Mouse (Mus musculus) layer of hippocampus, adult 11-12 months (tissue): ENCODE results near the gene Fzd4.

Experiments
- DNase-seq: peaks from one replicate; pipeline ENCODE4 v3.0.0; 2022; ENCODE audit warnings: low spot score

The Fzd4 gene

DNA sequence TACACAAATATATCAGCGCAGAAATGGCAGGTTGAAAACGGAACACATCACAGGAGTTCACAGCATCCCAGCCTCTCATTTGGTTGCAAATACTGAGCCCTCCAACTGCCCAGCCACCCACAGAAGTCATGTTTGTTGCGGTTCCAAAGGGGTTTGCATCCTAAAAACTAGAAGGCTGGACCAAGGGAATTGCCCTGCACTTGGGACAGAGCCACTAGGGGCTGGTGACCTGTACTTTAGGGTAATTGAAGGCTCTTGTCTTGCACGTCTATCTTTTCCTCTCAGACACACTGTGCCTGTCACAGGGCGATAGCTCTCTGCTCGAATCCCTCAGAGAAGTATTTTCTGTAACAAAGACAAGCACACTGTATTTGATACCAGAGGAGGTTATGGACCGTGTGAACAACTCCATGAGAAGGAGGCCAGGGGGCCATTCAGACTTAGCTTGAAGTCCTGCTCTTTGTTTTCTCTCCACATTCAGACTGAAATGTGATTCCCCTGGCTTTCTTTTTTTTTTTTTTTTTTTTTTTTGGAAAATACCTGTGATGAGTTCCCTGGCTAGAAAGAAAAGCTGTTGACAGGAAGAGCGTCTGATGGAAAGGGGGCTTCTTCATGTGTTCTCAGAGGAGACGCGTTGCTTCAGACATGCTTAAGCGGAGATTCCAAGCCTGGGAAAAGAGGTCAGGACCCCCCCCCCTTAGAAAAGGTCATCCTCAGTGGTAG is 2.9 kb upstream of the Fzd4 start:
- DNase-seq: no peak

DNA sequence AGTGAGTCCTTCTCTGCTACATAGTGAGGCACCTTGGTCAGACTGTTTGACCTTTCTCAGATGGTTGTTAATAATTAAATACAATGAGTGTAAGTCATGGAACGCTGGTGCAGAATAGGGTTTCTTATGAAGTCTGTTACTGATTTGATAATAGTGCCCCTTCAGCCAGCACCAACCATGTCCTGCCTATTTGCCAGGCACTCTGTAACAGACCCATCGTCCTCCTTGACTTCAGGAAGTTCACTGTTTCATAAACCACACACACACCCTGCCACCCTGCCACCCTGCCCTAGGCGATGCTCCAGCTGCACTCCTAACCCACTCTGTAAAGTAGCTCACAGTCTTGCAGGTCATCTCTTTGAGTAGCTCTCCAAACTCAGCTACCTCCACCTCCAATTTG is 2.2 kb upstream of the Fzd4 start:
- no peak for DNase-seq

DNA sequence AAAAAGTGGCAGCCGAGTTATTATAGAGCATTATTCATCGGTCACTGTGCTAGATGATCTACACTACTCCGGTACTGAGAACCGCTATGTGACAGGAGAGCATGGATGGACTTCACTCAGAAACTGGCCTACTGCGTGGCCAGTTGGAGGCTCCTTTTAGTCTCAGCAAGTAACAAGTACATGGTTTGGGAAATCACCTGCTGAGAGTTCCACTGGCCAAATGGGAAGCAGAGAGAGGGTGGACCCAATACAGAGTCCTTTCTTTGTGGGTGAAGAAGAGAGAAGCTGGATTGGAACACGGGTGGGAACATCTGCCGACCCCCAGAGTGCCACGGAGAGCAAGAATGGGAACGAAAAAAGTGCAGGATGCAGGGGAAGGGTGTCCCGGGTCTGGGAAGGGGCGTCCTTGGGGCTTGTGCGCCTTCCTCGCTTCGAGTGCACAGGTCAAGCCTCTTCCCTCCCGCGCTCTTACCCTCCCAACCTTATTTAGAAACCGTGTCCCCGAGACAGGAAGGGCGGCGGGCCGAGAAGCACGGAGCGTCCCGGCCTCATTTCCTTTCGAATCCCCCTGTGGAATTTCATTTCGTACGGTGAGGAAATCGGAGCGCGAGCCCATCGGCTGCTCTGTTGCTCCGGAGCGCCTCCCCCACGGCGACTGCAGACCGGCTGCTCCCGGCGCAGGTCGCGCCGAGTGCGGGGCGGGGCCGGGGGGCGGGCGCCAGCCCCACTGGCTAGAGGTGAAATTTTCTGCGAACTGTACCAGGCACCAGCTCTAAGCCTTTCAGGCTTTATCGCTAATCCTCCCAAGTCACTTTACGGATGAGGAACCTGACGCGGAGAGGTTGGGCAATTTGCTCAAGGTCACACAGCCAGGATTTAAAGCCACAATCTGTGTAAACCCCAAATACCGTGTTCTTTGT is 842 bp upstream of the Fzd4 start:
- DNase-seq: peak; percentile 44

DNA sequence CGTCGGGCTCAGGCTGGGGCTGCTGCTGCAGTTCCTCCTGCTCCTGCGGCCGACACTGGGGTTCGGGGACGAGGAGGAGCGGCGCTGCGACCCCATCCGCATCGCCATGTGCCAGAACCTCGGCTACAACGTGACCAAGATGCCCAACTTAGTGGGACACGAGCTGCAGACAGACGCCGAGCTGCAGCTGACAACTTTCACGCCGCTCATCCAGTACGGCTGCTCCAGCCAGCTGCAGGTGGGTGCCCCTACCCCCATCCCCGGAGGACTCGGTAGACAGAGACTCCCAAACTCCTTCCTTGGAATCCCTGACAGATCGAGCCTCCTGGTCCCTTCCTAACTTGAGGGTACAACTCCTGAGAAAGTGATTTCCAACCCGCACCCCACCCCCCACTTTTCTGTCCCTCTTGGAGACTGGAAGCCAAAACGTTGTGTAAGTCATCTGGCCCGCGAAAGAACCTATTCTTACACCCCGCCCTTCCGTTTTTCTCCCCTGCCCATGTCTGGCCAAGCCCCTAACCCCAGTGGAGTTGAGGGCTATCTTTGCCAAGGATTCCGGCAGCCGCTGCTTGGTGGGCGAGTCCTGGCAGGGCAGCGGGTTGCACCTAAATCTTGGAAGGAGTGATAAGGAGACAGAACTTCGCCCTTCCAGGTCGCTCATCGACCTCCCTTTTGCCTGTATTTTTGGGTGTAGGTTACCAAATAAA is 732 bp downstream of the Fzd4 start:
- DNase-seq: no peak

DNA sequence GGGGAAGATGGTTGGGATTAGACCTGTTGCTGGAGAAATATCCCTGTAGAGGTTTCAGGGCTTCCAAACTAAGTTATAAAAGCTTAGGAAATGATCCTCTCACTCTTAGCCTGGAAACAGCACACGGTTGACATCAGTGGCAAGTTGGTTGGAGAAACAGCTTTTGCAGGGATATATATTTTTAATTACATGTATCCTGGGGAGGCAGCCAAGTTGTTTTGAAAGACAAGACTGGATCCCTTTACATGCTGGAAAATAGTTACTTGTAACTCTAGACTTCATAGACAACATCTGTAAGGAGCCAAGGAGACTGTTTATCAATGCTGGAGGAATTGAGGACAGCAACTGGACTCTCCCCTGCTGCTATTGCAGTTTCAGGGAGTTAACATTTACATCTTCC is 1.9 kb downstream of the Fzd4 start:
- no peak for DNase-seq

DNA sequence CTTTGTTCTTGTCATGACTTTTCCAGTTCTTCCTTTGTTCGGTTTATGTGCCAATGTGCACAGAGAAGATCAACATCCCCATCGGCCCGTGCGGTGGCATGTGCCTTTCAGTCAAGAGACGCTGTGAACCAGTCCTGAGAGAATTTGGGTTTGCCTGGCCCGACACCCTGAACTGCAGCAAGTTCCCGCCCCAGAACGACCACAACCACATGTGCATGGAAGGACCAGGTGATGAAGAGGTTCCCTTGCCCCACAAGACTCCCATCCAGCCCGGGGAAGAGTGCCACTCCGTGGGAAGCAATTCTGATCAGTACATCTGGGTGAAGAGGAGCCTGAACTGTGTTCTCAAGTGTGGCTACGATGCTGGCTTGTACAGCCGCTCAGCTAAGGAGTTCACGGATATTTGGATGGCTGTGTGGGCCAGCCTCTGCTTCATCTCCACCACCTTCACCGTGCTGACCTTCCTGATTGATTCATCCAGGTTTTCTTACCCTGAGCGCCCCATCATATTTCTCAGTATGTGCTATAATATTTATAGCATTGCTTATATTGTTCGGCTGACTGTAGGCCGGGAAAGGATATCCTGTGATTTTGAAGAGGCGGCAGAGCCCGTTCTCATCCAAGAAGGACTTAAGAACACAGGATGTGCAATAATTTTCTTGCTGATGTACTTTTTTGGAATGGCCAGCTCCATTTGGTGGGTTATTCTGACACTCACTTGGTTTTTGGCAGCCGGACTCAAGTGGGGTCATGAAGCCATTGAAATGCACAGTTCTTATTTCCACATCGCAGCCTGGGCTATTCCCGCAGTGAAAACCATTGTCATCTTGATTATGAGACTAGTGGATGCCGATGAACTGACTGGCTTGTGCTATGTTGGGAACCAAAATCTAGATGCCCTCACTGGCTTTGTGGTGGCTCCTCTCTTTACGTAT is 3.1 kb downstream of the Fzd4 start:
- DNase-seq: no peak

DNA sequence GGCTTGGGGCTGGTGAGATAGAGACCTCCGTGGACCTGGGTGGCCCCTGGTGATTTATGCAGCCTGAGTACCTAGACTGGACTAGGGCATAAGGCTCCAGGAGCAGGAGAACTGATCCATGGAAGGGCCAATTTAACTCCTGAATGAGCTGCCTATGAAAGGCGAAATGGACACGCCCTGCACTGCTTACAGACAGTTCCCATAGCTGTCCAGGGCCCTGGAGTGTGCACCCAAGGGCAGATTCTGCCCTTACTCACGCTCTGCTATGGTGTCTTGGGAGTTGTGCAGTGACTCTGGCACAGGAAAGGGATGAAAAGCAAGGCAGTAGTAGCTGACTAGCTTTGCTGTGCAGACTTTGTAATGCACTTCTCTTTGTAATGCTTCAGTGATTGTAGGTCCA is 6.1 kb downstream of the Fzd4 start:
- no peak for DNase-seq

DNA sequence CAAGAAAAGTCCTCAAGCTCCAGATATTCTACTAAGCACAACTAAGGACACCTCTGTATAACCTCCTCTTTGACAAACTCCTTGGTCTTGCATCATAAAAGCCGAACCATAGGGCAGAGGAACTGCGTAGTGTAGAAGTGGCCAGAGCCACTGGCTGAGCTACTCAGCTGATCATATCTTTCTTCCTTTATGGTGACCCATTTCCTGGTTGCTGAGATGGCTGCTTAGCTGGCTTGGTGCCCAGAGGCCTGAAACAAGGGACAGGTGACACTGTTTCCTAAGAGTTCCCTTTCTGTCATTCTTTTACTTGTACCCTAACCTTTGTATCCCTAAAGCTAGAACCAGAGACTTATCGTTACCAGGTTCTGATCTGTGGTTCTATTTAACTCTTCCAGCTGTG is 7.2 kb downstream of the Fzd4 start:
- DNase-seq: no peak

DNA sequence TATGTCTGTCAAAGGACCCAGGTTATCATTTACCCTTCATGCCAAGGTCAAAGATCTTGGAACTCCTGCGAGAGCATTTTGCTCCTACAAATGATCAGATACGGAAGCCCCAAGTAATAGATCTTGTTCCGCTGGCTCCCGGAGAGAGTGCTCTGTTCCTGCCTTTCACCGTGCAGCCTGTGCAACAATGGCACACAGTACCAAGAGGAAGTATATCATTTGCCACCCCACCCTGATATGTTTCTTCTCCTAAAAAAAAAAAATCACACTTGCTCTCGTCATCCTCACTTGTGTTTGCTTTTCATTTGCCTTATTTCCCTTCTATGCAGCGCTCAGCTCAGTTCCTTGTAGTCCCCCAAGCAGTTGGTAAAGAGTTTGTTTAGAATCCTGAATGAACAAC is 7.9 kb downstream of the Fzd4 start:
- no peak for DNase-seq

DNA sequence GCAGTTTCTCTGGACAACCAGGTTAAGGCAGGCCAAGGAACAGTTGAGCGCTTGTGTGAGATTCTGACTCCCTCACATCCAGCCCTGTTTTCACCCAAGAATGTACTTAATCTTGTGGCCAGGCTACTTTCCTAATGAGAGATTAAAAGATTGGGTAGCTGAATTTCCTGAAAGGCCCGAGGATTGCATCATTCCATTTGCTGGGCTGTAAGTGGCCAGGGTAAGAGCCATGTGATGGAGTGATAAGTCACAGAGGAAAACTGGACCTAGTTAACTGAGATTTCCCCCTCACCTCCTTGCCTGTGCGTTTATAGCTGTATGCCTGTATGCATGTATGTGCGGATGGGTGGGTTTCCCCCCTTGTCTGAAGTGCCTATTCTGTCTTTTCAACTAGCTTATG is 11.9 kb downstream of the Fzd4 start:
- DNase-seq: no peak

DNA sequence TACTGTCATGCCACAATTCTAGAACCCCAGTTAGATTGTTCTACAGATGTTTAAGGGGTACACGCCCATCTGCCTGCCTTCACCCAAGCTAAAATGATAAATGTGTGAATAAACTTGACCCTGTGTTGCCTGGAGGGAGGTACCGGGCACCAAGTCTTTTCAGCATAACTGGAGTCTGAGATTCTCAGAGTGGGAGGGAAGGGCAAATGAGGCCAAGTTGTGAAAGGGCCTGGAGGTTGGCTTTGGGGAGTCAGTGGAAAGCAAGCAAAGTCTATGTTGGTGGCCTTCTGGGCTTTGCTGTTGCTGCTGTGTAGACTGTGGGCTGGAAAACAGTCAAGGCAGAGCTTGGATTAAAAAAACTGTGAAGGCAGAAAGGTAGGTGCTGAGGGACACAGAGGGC is 13.6 kb downstream of the Fzd4 start:
- no peak for DNase-seq

DNA sequence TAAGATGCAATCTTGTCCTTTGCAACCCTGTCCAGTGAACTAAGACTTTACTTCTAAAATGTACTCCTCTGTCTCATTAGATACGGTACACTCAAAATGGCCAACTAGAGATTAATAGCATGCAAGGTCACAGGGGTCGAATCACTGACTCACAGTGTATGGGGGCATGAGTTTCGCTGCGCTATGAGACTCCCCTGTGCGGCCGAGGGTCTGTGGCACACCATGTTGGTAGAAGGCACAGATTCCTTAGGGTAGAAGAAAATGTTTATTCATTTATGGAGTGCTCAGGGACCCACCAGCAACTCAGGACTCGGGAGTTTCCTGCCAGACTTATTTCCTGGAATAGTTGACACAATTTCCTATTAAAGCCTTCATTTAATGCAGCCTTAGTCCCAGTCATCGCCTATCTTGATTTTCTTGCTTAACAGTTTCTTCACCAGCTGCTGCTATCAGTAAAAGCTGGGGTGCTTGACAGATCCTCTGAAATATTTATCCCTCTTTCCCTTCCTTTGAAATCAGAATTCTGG is 14.0 kb downstream of the Fzd4 start:
- no peak for DNase-seq

DNA sequence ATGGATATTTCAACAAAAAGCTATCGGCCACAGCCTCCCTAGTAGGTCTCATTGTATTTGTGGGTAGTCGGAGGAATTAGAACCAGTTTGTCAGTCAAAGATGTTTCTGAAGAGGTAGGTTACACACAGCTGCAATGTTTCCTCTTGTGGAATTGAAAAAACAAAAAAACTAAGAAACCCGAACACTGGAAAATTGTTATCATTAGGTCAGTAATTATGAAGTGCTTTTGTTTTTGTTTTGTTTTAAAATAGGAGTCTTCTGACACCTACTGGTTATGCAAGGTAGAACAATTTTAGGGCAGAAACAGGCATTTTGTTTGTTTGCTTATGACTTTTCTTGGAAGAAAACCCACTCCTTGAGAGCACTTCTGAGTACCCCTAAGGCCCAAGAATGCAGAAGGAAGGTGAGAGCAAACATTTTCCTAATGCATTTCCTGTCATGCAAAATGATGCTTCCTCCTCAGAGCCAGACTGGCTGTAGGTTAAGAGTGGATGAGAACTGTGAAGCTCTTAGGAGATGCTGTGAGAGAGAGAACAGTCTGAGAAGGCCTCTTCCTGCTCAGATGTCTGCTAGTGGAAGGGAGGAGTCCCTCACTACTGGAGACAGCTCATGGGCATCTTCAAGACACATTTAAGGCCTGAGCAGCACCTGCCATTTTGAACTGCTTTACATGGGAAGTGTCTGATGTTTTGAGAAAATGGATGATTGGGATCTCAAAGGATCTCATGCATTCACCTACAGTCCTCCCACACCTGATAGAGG is 14.9 kb downstream of the Fzd4 start:
- DNase-seq: no peak

DNA sequence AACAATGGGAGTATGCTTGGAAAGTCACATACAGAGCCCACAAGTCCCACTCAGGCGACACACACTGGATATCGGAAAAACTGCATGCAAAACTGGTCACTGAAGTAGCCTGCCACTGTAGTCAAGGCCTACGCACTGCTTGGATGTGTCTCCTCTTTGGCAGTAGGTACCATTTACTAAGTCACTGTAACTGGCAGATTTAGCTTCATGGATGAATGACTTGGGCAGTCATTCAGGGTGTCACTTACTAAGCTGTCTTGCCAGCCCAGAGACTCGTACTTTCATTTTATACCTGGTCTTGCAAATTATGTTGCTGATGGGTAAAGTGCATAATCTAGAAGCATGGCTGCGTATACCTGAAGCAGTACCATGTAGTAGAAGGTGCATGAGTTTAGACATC is 17.1 kb downstream of the Fzd4 start:
- DNase-seq: no peak

DNA sequence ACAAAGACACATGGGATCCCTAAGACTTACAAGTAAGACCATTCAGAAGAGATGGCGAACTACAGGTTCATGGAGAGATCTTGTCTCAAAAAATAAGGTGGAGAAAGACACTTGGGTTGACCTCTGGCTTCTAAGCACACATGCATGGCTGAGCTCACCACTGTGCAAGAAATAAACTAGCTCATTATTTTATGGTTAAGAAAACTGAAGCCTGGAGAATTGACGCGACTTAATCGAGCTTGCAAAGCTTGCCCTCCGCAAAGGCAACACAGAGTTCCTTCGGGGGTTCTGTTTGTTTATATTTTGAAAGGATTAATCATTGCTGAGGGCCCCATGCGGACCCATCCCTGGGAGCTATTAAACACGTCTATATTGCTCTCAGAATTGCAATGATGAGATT is 18.5 kb downstream of the Fzd4 start:
- no peak for DNase-seq

DNA sequence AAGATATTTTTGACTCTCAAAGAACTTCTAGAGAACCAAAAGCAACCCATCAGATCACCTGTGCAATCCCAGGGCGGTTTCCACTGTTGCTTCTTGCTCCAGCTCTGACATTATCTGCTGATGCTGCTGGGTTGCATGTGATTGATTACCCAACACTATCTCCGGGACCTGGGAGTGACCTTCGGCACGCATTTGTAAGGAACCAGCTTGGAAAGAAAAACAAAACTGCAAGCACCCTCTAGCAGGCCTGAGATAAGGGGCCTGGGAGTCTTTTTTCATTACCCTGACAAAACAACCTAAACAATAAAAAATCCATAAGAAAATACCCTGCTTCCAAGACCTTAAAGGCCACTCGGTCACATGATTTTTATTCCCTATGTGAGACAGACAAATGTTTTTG is 19.0 kb downstream of the Fzd4 start:
- no peak for DNase-seq

DNA sequence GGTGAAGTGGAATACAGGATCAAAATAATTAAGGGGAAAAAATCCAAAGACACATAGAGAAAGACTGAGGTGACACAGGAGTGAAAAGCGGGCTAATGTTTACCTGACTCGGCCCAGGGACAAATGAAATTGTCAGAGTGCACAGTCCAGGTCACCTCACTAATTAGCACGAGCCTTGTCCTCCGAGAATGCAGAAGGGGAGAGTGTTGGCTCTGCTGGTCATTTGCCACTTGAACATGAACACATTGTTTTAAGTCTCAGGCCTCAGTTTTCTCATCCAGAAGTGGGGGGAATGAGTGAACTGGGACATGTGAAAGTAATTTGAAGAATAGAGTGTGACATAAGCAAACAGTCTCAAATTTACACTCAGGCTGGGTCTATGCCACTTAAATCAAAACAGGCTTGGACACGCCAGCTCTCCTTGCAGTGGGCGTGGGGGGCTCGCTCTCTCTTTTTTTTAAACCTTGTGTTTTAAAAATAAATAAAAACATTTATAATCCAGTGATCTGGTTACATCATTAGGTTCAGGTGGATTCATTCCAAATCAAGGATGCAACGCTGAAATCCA is 19.6 kb downstream of the Fzd4 start:
- DNase-seq: no peak

DNA sequence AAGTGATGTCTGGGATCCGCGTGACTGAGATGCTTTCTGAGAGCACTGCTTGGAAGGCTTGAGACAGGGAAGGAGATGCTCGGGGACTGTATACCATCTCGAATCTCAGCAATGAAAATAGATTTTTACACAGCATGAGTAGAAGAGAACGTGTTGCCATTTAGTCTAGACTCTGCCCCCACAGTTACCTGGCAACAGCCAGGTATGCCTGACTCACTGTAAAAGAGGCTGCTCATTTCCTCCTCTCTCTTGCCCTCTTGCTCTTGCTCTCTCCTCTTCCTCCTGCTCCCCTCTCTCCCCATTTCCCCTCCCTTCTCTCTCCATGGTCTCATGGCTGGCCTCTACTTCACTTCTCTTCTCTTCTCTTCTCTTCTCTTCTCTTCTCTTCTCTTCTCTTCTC is 20.5 kb downstream of the Fzd4 start:
- DNase-seq: no peak

DNA sequence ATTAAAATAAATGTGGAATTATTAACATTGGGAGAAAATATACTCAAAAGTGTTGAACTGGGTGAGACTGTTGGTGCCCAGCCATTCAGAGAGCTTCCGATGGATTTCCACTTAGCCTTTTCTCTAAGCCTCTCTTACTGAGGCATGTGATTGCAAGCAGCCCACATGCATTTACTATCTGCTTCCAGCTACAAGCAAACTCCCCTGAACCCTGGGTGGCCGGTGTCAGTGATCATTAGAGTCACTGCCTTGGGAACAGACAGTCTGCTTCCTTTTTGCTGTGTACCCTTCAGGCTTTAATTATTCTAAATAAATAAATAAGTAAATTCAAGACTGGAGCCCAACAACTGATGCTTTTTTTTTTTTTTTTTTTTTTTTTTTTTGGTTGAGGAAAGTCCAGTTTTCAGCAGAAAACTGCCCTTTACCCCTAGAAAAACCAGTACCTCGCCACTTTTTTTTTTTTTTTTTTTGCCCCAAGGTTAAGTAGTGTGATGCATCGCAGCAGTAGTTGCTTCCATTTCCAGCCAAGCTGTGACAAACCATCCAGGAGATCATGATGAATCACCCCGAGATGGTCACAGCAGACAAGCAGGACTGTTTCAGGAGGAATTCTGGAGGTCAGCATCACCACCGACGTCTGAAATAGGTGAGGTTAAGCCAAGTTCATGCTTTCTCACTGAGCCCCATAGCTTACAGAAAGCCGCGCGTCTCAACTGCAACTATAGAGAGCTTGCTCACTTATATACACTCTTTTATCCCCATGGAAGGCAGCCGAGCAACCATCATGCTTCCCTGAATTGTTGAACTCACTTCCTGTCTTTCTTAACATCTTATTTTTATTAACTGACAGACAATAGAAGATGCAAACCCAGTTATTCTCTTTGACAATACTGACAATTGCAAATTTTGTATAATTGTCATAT is 21.9 kb downstream of the Fzd4 start:
- DNase-seq: no peak
